In genomic region chr13:59950281-59950680, GRCm38 (mm10) we compare ENCODE assay signal across 30 mouse cellular contexts.
DNase-seq lines count a peak whose midpoint lies in the region; ATAC-seq and TF ChIP-seq lines count a peak whose summit lies in the region.
"Had no signal": no experiment of that assay in that cellular context is flagged by ENCODE, and none has a peak within 500 bp of the region (broad histone marks: within the 10 kb centered on the region; RNA-seq: fewer than 3 reads in every experiment).

No protein-coding gene starts in this region.

- H3K4me2 ChIP-seq in kidney, embryonic 16.5 days (replicated peaks; ENCODE audit: low read depth, low read length): no peak overlapping the region
- H3K4me2 ChIP-seq: embryonic facial prominence, embryonic 12.5 days; forebrain, embryonic 15.5 days; heart, embryonic 13.5 days; hindbrain, embryonic 12.5 days; neural tube, embryonic 15.5 days; stomach, embryonic 15.5 days had no signal

- no peaks in the 10 kb centered on the region for H3K27me3 ChIP-seq in kidney, embryonic 16.5 days (ENCODE audit: insufficient read depth, low read length)
- no peaks in the 10 kb centered on the region for H3K27me3 ChIP-seq in liver, adult 2 months (ENCODE audit: control insufficient read depth, insufficient read depth, low read length)
- H3K27me3 ChIP-seq: CH12.LX; embryonic facial prominence, embryonic 12.5 days; forebrain, embryonic 15.5 days; heart, embryonic 13.5 days; hindbrain, embryonic 12.5 days; neural tube, embryonic 15.5 days had no signal

- 76% methylated on average over 3 of the region's 3 CpGs for whole genome bisulfite sequencing in kidney, embryonic 16.5 days
- 40% methylated on average over 3 of the region's 3 CpGs for WGBS in liver, adult 2 months

- peaks cover 17% of the 10 kb centered on the region for H3K4me1 ChIP-seq in kidney, embryonic 16.5 days (ENCODE audit: insufficient read depth, low read length)
- H3K4me1 ChIP-seq in liver, adult 2 months (ENCODE audit: control insufficient read depth, insufficient read depth, low read length): no peaks in the 10 kb centered on the region
- H3K4me1 ChIP-seq: neural tube, embryonic 15.5 days had no signal

- no peaks in the 10 kb centered on the region for H3K9me3 ChIP-seq in kidney, embryonic 16.5 days (ENCODE audit: low read length)
- H3K9me3 ChIP-seq: embryonic facial prominence, embryonic 12.5 days; forebrain, embryonic 15.5 days; heart, embryonic 13.5 days; hindbrain, embryonic 12.5 days; neural tube, embryonic 15.5 days; stomach, embryonic 15.5 days had no signal

- no peaks in the 10 kb centered on the region for H3K79me2 ChIP-seq in liver, adult 2 months (ENCODE audit: control insufficient read depth, insufficient read depth, low read length)

- ATAC-seq in kidney, embryonic 16.5 days (ENCODE audit: low FRiP score, low TSS enrichment): no peak
- ATAC-seq: activated CD4-positive, CD25-positive, alpha-beta regulatory T cell, adult 4 months; forebrain, embryonic 15.5 days; hindbrain, postnatal 0 days had no signal

- no peaks in the 10 kb centered on the region for H3K36me3 ChIP-seq in kidney, embryonic 16.5 days (ENCODE audit: insufficient read depth, low read length)
- no peaks in the 10 kb centered on the region for H3K36me3 ChIP-seq in liver, adult 2 months (ENCODE audit: control insufficient read depth, insufficient read depth, low read length)
- H3K36me3 ChIP-seq: embryonic facial prominence, embryonic 12.5 days; forebrain, embryonic 15.5 days; heart, embryonic 13.5 days; hindbrain, embryonic 12.5 days; neural tube, embryonic 15.5 days; stomach, embryonic 15.5 days had no signal

- no peak overlapping the region for H3K4me3 ChIP-seq in kidney, embryonic 16.5 days (ENCODE audit: low read length)
- no peak overlapping the region for H3K4me3 ChIP-seq in liver, adult 2 months (ENCODE audit: insufficient read depth, low read depth, low read length)
- H3K4me3 ChIP-seq: embryonic facial prominence, embryonic 12.5 days; forebrain, embryonic 15.5 days; heart, embryonic 13.5 days; hindbrain, embryonic 12.5 days; neural tube, embryonic 15.5 days; stomach, embryonic 15.5 days had no signal

- TF ChIP-seq POLR2A in liver, adult 2 months (IDR thresholded peaks at IDR 0.05; ENCODE audit: extremely low read depth, insufficient read depth, low read length): no peak

- no peak for TF ChIP-seq CTCF in liver, adult 2 months (IDR thresholded peaks at IDR 0.05; ENCODE audit: low read depth, low read length)

- no peak overlapping the region for H3K27ac ChIP-seq in kidney, embryonic 16.5 days (ENCODE audit: low read length)
- H3K27ac ChIP-seq in liver, adult 2 months (replicated peaks; ENCODE audit: insufficient read depth, low read depth, low read length): no peak overlapping the region
- H3K27ac ChIP-seq: embryonic facial prominence, embryonic 12.5 days; forebrain, embryonic 15.5 days; heart, embryonic 13.5 days; hindbrain, embryonic 12.5 days; hindbrain, postnatal 0 days; liver, embryonic 14.5 days; macrophage; neural tube, embryonic 15.5 days; stomach, embryonic 15.5 days had no signal

- peak; percentile 29 for DNase-seq in adrenal gland, adult 2 months
- DNase-seq in adrenal gland, adult 18-20 months (ENCODE audit: low spot score in 2 of 2): no peak
- DNase-seq in kidney, adult 11 months: peak; percentile 73
- DNase-seq in liver, adult 2 months (ENCODE audit: extremely low read depth, low read depth, low spot score): peak; percentile 87
- no peak for DNase-seq in liver
- DNase-seq in kidney, postnatal 36 days: peak; percentile 66 to 80
- DNase-seq in cerebellum, adult 11-12 months: no peak
- DNase-seq: cerebellum, adult 11 months; cerebellum, adult 9-11 months; embryo, embryonic 11 days; heart, postnatal 10 days; layer of hippocampus, postnatal 36 days; left cerebral cortex, postnatal 4 days; lung, adult 2 months; lung, postnatal 10 days; midbrain, embryonic 14.5 days; retina, postnatal 1 day; right cerebral cortex, postnatal 14 days had no signal

- no peak overlapping the region for H3K9ac ChIP-seq in kidney, embryonic 16.5 days (replicated peaks; ENCODE audit: low read length)
- H3K9ac ChIP-seq in liver, adult 2 months (ENCODE audit: low read depth, low read length): no peak overlapping the region
- H3K9ac ChIP-seq: embryonic facial prominence, embryonic 12.5 days; forebrain, embryonic 15.5 days; heart, embryonic 13.5 days; hindbrain, embryonic 12.5 days; liver, embryonic 14.5 days; neural tube, embryonic 15.5 days; stomach, embryonic 15.5 days had no signal

Comparison
In these comparisons a context has a peak if more than half of its experiments do, and no peak if none do; other contexts are left out.
1. DNase-seq: peak in adrenal gland, adult 2 months (single experiment), kidney, adult 11 months (single experiment), liver, adult 2 months (single experiment) and kidney, postnatal 36 days (2 of 2); none in adrenal gland, adult 18-20 months (0 of 2), liver (single experiment) and cerebellum, adult 11-12 months (single experiment).